Mouse (Mus musculus) hindbrain, postnatal 0 days (tissue): ENCODE results near the gene Sspn. TPM values are rescaled to one million over a fixed set of nuclear protein-coding genes. Genes with fewer than 3 reads are reported as not detected.
A peak's percentile ranks its signal among the peaks of the same experiment; 100 is the strongest.

Experiments
- ATAC-seq: fragments of 200-750 bp; cut with Nextera tagmentation; 2 replicates; pipeline ENCODE4 v1.8.0; 2017; ENCODE audit warnings: mild to moderate bottlenecking, moderate TSS enrichment, moderate library complexity
- DNase-seq: peaks from one replicate; pipeline ENCODE4 v3.0.0-alpha.2; 2015; ENCODE audit warnings: low spot score
- H3K27ac ChIP-seq: fragments of 300-500 bp; sonication (generic); 2 replicates; pipeline ENCODE4 v1.5.1; 2014; ENCODE audit warnings: mild to moderate bottlenecking
- H3K27me3 ChIP-seq: fragments of 300-500 bp; sonication (generic); 2 replicates; pipeline ENCODE4 v1.6.1; 2014; ENCODE audit warnings: low read length, mixed read lengths; ENCODE audit not compliant: insufficient read depth
- H3K36me3 ChIP-seq: fragments of 300-500 bp; sonication (generic); 2 replicates; pipeline ENCODE4 v1.6.1; 2014; ENCODE audit warnings: low read length, mixed read lengths; ENCODE audit not compliant: insufficient read depth
- H3K4me1 ChIP-seq: fragments of 300-500 bp; sonication (generic); 2 replicates; pipeline ENCODE4 v1.6.1; 2014; ENCODE audit warnings: antibody characterized with exemption, low read length, mixed read lengths; ENCODE audit not compliant: insufficient read depth
- H3K4me2 ChIP-seq: fragments of 300-500 bp; sonication (generic); 2 replicates; pipeline ENCODE4 v1.6.1; 2014; ENCODE audit warnings: low read depth, mild to moderate bottlenecking, low read length, moderate library complexity, mixed read lengths
- H3K4me3 ChIP-seq: fragments of 300-500 bp; sonication (generic); 2 replicates; pipeline ENCODE4 v1.5.1; 2014; ENCODE audit warnings: low read length
- H3K9ac ChIP-seq: fragments of 300-500 bp; sonication (generic); replicated peaks from 2 replicates; pipeline ENCODE4 v1.6.1; 2014; ENCODE audit warnings: mild to moderate bottlenecking, low read length, moderate library complexity, mixed read lengths
- H3K9me3 ChIP-seq: fragments of 300-500 bp; sonication (generic); 2 replicates; pipeline ENCODE4 v1.6.1; 2016; ENCODE audit warnings: low read length, mixed read lengths
- CTCF ChIP-seq: IDR thresholded peaks from 2 replicates; pipeline ENCODE4 v1.5.1; 2016; ENCODE audit warnings: antibody characterized with exemption, control low read depth, low read depth
- WGBS: fragments of 180-500 bp; shearing (Covaris S2); extraction: QIAGEN DNeasy Blood & Tissue Kit; methylation state at CpG from one replicate; pipeline ENCODE4 v1.1.7; 2014; 5-methylcytosine and 5-hydroxymethylcytosine counted together
- polyA plus RNA-seq: library from polyadenylated mRNA; unstranded; fragments of >200 nt; fragmentation: Nextera tagmentation; extraction: Ambion mirVana; gene quantifications from 2 replicates; pipeline ENCODE4 v1.2.1, GENCODE M21; 2015
- total RNA-seq: library from RNA; depleted of rRNA; stranded (reverse); fragments of >200 nt; gene quantifications from 2 replicates; pipeline ENCODE4 v1.2.3, GENCODE M21; 2014

Gene Sspn
- total and polyA plus RNA-seq, 2 experiments from 2014 or later: 6.0 to 6.2 TPM

- Histone ChIP-seq H3K4me2 (no peak overlapping the region), H3K27ac (no peak overlapping the region), H3K27me3 (no peaks in the 10 kb centered on the region), H3K4me1 (no peaks in the 10 kb centered on the region), H3K36me3 (no peaks in the 10 kb centered on the region), H3K9me3 (no peaks in the 10 kb centered on the region), H3K4me3 (no peak overlapping the region), H3K9ac (no peak overlapping the region)
- ATAC-seq: no peak
- no peak for TF ChIP-seq CTCF
- WGBS: 92% methylated on average over 1 of the region's 1 CpGs
- no peak for DNase-seq
These were observed 59.1 kb downstream of the Sspn start for GRCm38 (mm10) chr6:145990578-145990977.

- WGBS: 65% methylated on average over 11 of the region's 11 CpGs
- Histone ChIP-seq H3K27me3 (no peaks in the 10 kb centered on the region), H3K27ac (no peak overlapping the region), H3K4me1 (no peaks in the 10 kb centered on the region), H3K36me3 (no peaks in the 10 kb centered on the region), H3K9me3 (no peaks in the 10 kb centered on the region), H3K4me3 (no peak overlapping the region), H3K9ac (no peak overlapping the region), H3K4me2 (no peak overlapping the region)
- DNase-seq (no peak), ATAC-seq (no peak)
- no peak for TF ChIP-seq CTCF
These were observed 61.1 kb downstream of the Sspn start for GRCm38 (mm10) chr6:145992526-145992925.

GRCm38 (mm10) chr6:145992985-145993384, 61.5 kb downstream of the Sspn start:
- ATAC-seq (no peak), DNase-seq (no peak)
- no peaks in the 10 kb centered on the region for H3K9me3 ChIP-seq
- 81% methylated on average over 10 of the region's 10 CpGs for WGBS
- no peak overlapping the region for H3K9ac ChIP-seq
- no peak overlapping the region for H3K27ac ChIP-seq
- no peaks in the 10 kb centered on the region for H3K36me3 ChIP-seq
- no peak overlapping the region for H3K4me3 ChIP-seq
- H3K27me3 ChIP-seq: no peaks in the 10 kb centered on the region
- TF ChIP-seq CTCF: no peak
- H3K4me1 ChIP-seq: no peaks in the 10 kb centered on the region
- no peak overlapping the region for H3K4me2 ChIP-seq

DNA sequence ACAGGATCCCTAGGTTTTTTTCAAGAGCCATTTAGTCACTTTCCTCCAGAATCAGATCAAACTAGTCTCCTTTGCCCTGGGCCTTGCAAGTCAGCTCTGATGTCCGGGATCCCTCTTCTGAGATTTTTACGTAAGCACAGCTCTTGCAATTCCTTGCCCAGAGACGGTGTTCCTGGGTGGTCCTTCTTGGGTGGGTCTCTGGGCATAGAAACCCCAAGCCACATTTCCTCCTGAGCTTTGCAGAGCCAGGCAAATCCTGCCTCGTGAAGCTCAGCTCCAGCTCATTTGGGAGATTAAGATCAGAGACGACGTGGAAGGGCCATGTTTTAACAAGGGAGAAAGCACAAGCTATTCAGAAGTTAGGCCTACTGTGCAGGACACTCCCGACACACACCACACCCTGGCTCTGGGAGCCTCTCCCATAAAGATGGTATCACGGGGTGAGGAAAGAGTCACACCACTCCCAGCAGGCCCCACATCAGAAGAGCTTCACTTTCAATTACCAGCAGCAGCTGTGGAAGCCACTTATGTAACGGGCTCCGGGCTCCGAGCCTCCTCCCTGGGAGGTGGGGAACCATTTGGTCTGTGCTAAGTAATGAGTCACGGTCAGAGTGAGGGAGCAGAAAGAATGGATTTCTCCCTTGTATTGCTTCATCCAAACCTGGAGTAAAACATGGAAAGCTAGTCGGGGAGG, 67.0 kb downstream of the Sspn start:
- peak overlapping the region; percentile 15; the same call in 1 of the 2 replicates for H3K27ac ChIP-seq

GRCm38 (mm10) chr6:146000767-146001166, 69.3 kb downstream of the Sspn start:
- Histone ChIP-seq H3K36me3 (no peaks in the 10 kb centered on the region), H3K4me2 (no peak overlapping the region), H3K27me3 (no peaks in the 10 kb centered on the region), H3K9me3 (no peaks in the 10 kb centered on the region), H3K4me3 (no peak overlapping the region), H3K27ac (no peak overlapping the region), H3K4me1 (no peaks in the 10 kb centered on the region), H3K9ac (no peak overlapping the region)
- 100% methylated on average over 1 of the region's 1 CpGs for WGBS
- no peak for ATAC-seq
- no peak for DNase-seq
- TF ChIP-seq CTCF: no peak

More for the DNA sequence above, 67.0 kb downstream of the Sspn start:
- WGBS: 38% methylated on average over 13 of the region's 13 CpGs
- Histone ChIP-seq H3K36me3 (no peaks in the 10 kb centered on the region), H3K4me2 (no peak overlapping the region), H3K27me3 (no peaks in the 10 kb centered on the region), H3K9me3 (no peaks in the 10 kb centered on the region), H3K9ac (no peak overlapping the region), H3K4me1 (no peaks in the 10 kb centered on the region), H3K4me3 (no peak overlapping the region)
- ATAC-seq (peak; percentile 55; the same call in 1 of the 2 replicates), DNase-seq (peak; percentile 30)
- no peak for TF ChIP-seq CTCF

- no peak for TF ChIP-seq CTCF
- DNase-seq: no peak
- WGBS: 89% methylated on average over 22 of the region's 22 CpGs
These were observed 70.2 kb downstream of the Sspn start for GRCm38 (mm10) chr6:146001396-146002191.

GRCm38 (mm10) chr6:146004174-146004601, 72.7 kb downstream of the Sspn start:
- DNase-seq: no peak
- no peaks in the 10 kb centered on the region for H3K36me3 ChIP-seq
- H3K9ac ChIP-seq: no peak overlapping the region
- no peak overlapping the region for H3K27ac ChIP-seq
- H3K9me3 ChIP-seq: no peaks in the 10 kb centered on the region
- WGBS: 85% methylated on average over 3 of the region's 3 CpGs
- peaks cover 12% of the 10 kb centered on the region for H3K4me1 ChIP-seq
- H3K4me2 ChIP-seq: no peak overlapping the region
- H3K27me3 ChIP-seq: no peaks in the 10 kb centered on the region
- H3K4me3 ChIP-seq: no peak overlapping the region
- no peak for ATAC-seq
- no peak for TF ChIP-seq CTCF

More at GRCm38 (mm10) chr6:146001396-146002191, 70.2 kb downstream of the Sspn start:
- Histone ChIP-seq H3K9ac (no peak overlapping the region), H3K4me3 (no peak overlapping the region), H3K36me3 (no peaks in the 10 kb centered on the region), H3K4me2 (no peak overlapping the region), H3K9me3 (no peaks in the 10 kb centered on the region), H3K27ac (no peak overlapping the region), H3K4me1 (no peaks in the 10 kb centered on the region), H3K27me3 (no peaks in the 10 kb centered on the region)
- ATAC-seq: no peak
